ENCODE assay signal across 10 mouse cellular contexts in the genomic region with DNA sequence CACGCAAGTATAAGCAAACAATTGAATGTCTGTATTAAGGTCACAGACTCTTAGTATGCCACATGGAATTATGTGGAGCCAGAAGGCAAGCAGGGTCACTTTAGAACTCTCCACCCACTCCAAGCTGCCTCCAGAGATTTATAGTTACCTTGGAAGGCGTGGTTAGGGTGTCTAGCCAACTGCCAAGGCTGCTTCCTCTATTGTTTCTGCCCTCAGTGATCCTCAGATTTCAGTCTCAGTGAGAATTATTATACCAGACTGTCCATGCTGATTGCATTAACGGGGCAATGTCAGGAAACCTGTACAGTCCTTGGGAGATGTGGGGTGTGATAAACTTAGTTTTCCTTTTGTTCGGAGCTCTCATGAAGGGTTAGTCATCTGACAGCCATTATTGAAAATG.
DNase-seq lines count a peak whose midpoint lies in the region; ATAC-seq and TF ChIP-seq lines count a peak whose summit lies in the region.
"Had no signal": no experiment of that assay in that cellular context is flagged by ENCODE, and none has a peak within 500 bp of the region (broad histone marks: within the 10 kb centered on the region; RNA-seq: fewer than 3 reads in every experiment).

No protein-coding gene starts in this region.

- TF ChIP-seq EP300 in heart, adult 2 months (IDR thresholded peaks at IDR 0.05; ENCODE audit: insufficient read depth, low read depth, low read length), result peak; percentile 65; the same call in 1 of the 2 replicates

- peak overlapping the region; percentile 69 for H3K27ac ChIP-seq in heart, adult 2 months
- H3K27ac ChIP-seq in heart, embryonic 11.5 days (ENCODE audit: low read depth, low read length), result no peak overlapping the region

- H3K27me3 ChIP-seq in heart, adult 2 months (ENCODE audit: control insufficient read depth, insufficient read depth, low read length), result no peaks in the 10 kb centered on the region
- H3K27me3 ChIP-seq in heart, embryonic 11.5 days (ENCODE audit: control insufficient read depth, insufficient read depth, low read length), result no peaks in the 10 kb centered on the region
- H3K27me3 ChIP-seq: CH12.LX had no signal

- ATAC-seq in heart, embryonic 11.5 days (replicated peaks; ENCODE audit: insufficient number of reproducible peaks, low FRiP score, low TSS enrichment), result no peak
- peak; percentile 33 to 38 for ATAC-seq in hematopoietic stem cell, adult 5-6 weeks (replicated peaks in 1 of 2; ENCODE audit: insufficient read depth in 1 of 2, low FRiP score in 2 of 2, low TSS enrichment in 1 of 2, low read depth in 1 of 2, poor library complexity in 2 of 2, severe bottlenecking in 2 of 2)
- ATAC-seq in megakaryocyte, adult 5-6 weeks (ENCODE audit: poor library complexity, severe bottlenecking), result peak; percentile 33

- no peak overlapping the region for H3K9ac ChIP-seq in heart, adult 2 months (ENCODE audit: low read depth, low read length)
- H3K9ac ChIP-seq in heart, embryonic 11.5 days (ENCODE audit: low read depth, low read length), result no peak overlapping the region

- no peak overlapping the region for H3K4me2 ChIP-seq in heart, embryonic 11.5 days

- H3K4me1 ChIP-seq in heart, adult 2 months (ENCODE audit: control insufficient read depth, insufficient read depth, low read length), result peaks cover 23% of the 10 kb centered on the region
- H3K4me1 ChIP-seq in heart, embryonic 11.5 days (ENCODE audit: control insufficient read depth, insufficient read depth, low read length), result peaks cover 12% of the 10 kb centered on the region

- peak; percentile 26; the same call in 1 of the 2 replicates for TF ChIP-seq POLR2A in heart, adult 2 months (IDR thresholded peaks at IDR 0.05; ENCODE audit: insufficient read depth, low read depth, low read length)

- H3K79me2 ChIP-seq in heart, adult 2 months (replicated peaks; ENCODE audit: control insufficient read depth, insufficient read depth, low read length), result no peaks in the 10 kb centered on the region; the same call in 1 of the 2 replicates

- intact Hi-C loops in heart, adult 2 months (cut with DNase I), result loop anchor here (1.0 to 5.0 kb wide), 5 partner anchors 34 to 144 kb away; no protein-coding TSS in a partner anchor

- peaks cover 4% of the 10 kb centered on the region; the same call in 1 of the 2 replicates for H3K36me3 ChIP-seq in heart, adult 2 months (ENCODE audit: control insufficient read depth, insufficient read depth, low read length)
- no peaks in the 10 kb centered on the region for H3K36me3 ChIP-seq in heart, embryonic 11.5 days (ENCODE audit: control insufficient read depth, insufficient read depth, low read length)

- no peak for TF ChIP-seq CTCF in heart, adult 2 months (IDR thresholded peaks at IDR 0.05)

- WGBS in heart, adult 2 months, result 45% methylated on average over 4 of the region's 4 CpGs
- WGBS in heart, embryonic 11.5 days (ENCODE audit: insufficient replicate concordance), result 65% methylated on average over 4 of the region's 4 CpGs

- DNase-seq in heart, adult 2 months, result peak in 1 of 2 experiments; percentile 57
- DNase-seq in adrenal gland, postnatal 36 days, result peak; percentile 48 to 58
- no peak for DNase-seq in layer of hippocampus, adult 9-10 months (ENCODE audit: low spot score)
- DNase-seq in urinary bladder, adult 18-20 months (ENCODE audit: low spot score in 2 of 2), result no peak
- no peak for DNase-seq in layer of hippocampus, postnatal 14 days (ENCODE audit: low spot score in 2 of 2)

- H3K9me3 ChIP-seq in heart, embryonic 11.5 days (replicated peaks; ENCODE audit: control insufficient read depth, low read length), result no peaks in the 10 kb centered on the region
- H3K9me3 ChIP-seq: megakaryocyte, embryonic 14.5 days had no signal

- H3K4me3 ChIP-seq in heart, adult 2 months, result no peak overlapping the region
- H3K4me3 ChIP-seq in heart, embryonic 11.5 days (ENCODE audit: low read depth, low read length), result no peak overlapping the region

Comparison
In these comparisons a context has a peak if more than half of its experiments do, and no peak if none do; other contexts are left out.
1. DNase-seq: peak in adrenal gland, postnatal 36 days (2 of 2); none in layer of hippocampus, adult 9-10 months (single experiment), urinary bladder, adult 18-20 months (0 of 2) and layer of hippocampus, postnatal 14 days (0 of 2).